Mouse (Mus musculus) forebrain, embryonic 16.5 days (tissue): ENCODE measurements around the gene 6030408B16Rik. TPM values are rescaled to one million over a fixed set of nuclear protein-coding genes. Genes with fewer than 3 reads are reported as not detected.
A peak's percentile ranks its signal among the peaks of the same experiment; 100 is the strongest.

Source experiments
- ATAC-seq: fragments of 200-750 bp; cut with Nextera tagmentation; 2 replicates; pipeline ENCODE4 v1.8.0; 2017; ENCODE audit warnings: mild to moderate bottlenecking, moderate library complexity
- H3K27ac ChIP-seq: fragments of 300-500 bp; sonication (generic); 2 replicates; pipeline ENCODE4 v1.5.1; 2014; ENCODE audit warnings: low read length, control low read depth
- H3K27me3 ChIP-seq: fragments of 300-500 bp; sonication (generic); replicated peaks from 2 replicates; pipeline ENCODE4 v1.6.1; 2014; ENCODE audit warnings: low read length; ENCODE audit not compliant: control insufficient read depth, insufficient read depth
- H3K36me3 ChIP-seq: fragments of 300-500 bp; sonication (generic); 2 replicates; pipeline ENCODE4 v1.6.1; 2014; ENCODE audit not compliant: control insufficient read depth, insufficient read depth
- H3K4me1 ChIP-seq: fragments of 300-500 bp; sonication (generic); replicated peaks from 2 replicates; pipeline ENCODE4 v1.6.1; 2014; ENCODE audit warnings: low read length; ENCODE audit not compliant: control insufficient read depth, insufficient read depth
- H3K4me2 ChIP-seq: fragments of 300-500 bp; sonication (generic); 2 replicates; pipeline ENCODE4 v1.6.1; 2014; ENCODE audit warnings: mild to moderate bottlenecking, low read length, control low read depth
- H3K4me3 ChIP-seq: fragments of 300-500 bp; sonication (generic); replicated peaks from 2 replicates; pipeline ENCODE4 v1.5.1; 2014; ENCODE audit warnings: mild to moderate bottlenecking, low read length, control low read depth
- H3K9ac ChIP-seq: fragments of 300-500 bp; sonication (generic); replicated peaks from 2 replicates; pipeline ENCODE4 v1.6.1; 2014; ENCODE audit warnings: low read depth, low read length, control low read depth
- H3K9me3 ChIP-seq: fragments of 300-500 bp; sonication (generic); 2 replicates; pipeline ENCODE4 v1.6.1; 2016; ENCODE audit warnings: low read length; ENCODE audit not compliant: control insufficient read depth
- WGBS: fragments of 180-500 bp; shearing (Covaris S2); extraction: QIAGEN DNeasy Blood & Tissue Kit; methylation state at CpG from one replicate; pipeline ENCODE4 v1.1.7; 2014; 5-methylcytosine and 5-hydroxymethylcytosine counted together
- polyA plus RNA-seq: library from polyadenylated mRNA; unstranded; fragments of >200 nt; fragmentation: Nextera tagmentation; extraction: Ambion mirVana; gene quantifications from 2 replicates; pipeline ENCODE4 v1.2.1, GENCODE M21; 2015

6030408B16Rik gene
- polyA plus RNA-seq, 1 experiment from 2014 or later, result 0.30 TPM

GRCm38 (mm10) chr15:101303830-101304229 is 10.8 kb downstream of the 6030408B16Rik start:
- H3K4me2 ChIP-seq, result no peak overlapping the region
- no peaks in the 10 kb centered on the region for H3K9me3 ChIP-seq
- no peaks in the 10 kb centered on the region for H3K36me3 ChIP-seq
- H3K27me3 ChIP-seq, result no peaks in the 10 kb centered on the region
- 87% methylated on average over 4 of the region's 4 CpGs for WGBS
- no peaks in the 10 kb centered on the region for H3K4me1 ChIP-seq
- no peak overlapping the region for H3K27ac ChIP-seq
- H3K9ac ChIP-seq, result no peak overlapping the region
- no peak for ATAC-seq
- no peak overlapping the region for H3K4me3 ChIP-seq

- Histone ChIP-seq H3K4me2 (no peak overlapping the region), H3K4me1 (no peaks in the 10 kb centered on the region), H3K9me3 (no peaks in the 10 kb centered on the region), H3K9ac (no peak overlapping the region), H3K27me3 (no peaks in the 10 kb centered on the region), H3K4me3 (no peak overlapping the region), H3K36me3 (no peaks in the 10 kb centered on the region), H3K27ac (no peak overlapping the region)
- no peak for ATAC-seq
- WGBS, result 93% methylated on average over 4 of the region's 4 CpGs
Observed at GRCm38 (mm10) chr15:101306459-101306858, 13.4 kb downstream of the 6030408B16Rik start.

GRCm38 (mm10) chr15:101308440-101309348 is 15.7 kb downstream of the 6030408B16Rik start:
- Histone ChIP-seq H3K9ac (no peak overlapping the region), H3K9me3 (no peaks in the 10 kb centered on the region), H3K4me2 (no peak overlapping the region), H3K4me3 (no peak overlapping the region), H3K27me3 (no peaks in the 10 kb centered on the region), H3K36me3 (no peaks in the 10 kb centered on the region), H3K27ac (no peak overlapping the region), H3K4me1 (0 out of 2 replicates have a peak, but pooled peaks cover 3% of the 10 kb centered on the region)
- no peak for ATAC-seq
- WGBS, result 62% methylated on average over 13 of the region's 13 CpGs

- Histone ChIP-seq H3K36me3 (no peaks in the 10 kb centered on the region), H3K27me3 (no peaks in the 10 kb centered on the region), H3K4me3 (no peak overlapping the region), H3K9ac (no peak overlapping the region), H3K4me2 (no peak overlapping the region), H3K4me1 (0 out of 2 replicates have a peak, but pooled peaks cover 3% of the 10 kb centered on the region), H3K9me3 (no peaks in the 10 kb centered on the region), H3K27ac (no peak overlapping the region)
- WGBS, result 43% methylated on average over 5 of the region's 5 CpGs
- no peak; the same call in 1 of the 2 replicates for ATAC-seq
Observed at GRCm38 (mm10) chr15:101309493-101309892, 16.5 kb downstream of the 6030408B16Rik start.

GRCm38 (mm10) chr15:101311087-101311770 is 18.2 kb downstream of the 6030408B16Rik start:
- ATAC-seq, result no peak
- Histone ChIP-seq H3K27me3 (no peaks in the 10 kb centered on the region), H3K4me2 (no peak overlapping the region), H3K27ac (no peak overlapping the region; the same call in 1 of the 2 replicates), H3K36me3 (no peaks in the 10 kb centered on the region), H3K4me1 (0 out of 2 replicates have a peak, but pooled peaks cover 6% of the 10 kb centered on the region), H3K4me3 (no peak overlapping the region), H3K9ac (no peak overlapping the region), H3K9me3 (no peaks in the 10 kb centered on the region)
- 48% methylated on average over 14 of the region's 15 CpGs for WGBS

- Histone ChIP-seq H3K4me1 (0 out of 2 replicates have a peak, but pooled peaks cover 6% of the 10 kb centered on the region), H3K36me3 (no peaks in the 10 kb centered on the region), H3K4me2 (no peak overlapping the region), H3K27me3 (no peaks in the 10 kb centered on the region), H3K9me3 (no peaks in the 10 kb centered on the region), H3K27ac (no peak overlapping the region), H3K9ac (no peak overlapping the region), H3K4me3 (no peak overlapping the region)
- 86% methylated on average over 6 of the region's 6 CpGs for WGBS
- ATAC-seq, result no peak
Observed at GRCm38 (mm10) chr15:101312006-101312405, 19.0 kb downstream of the 6030408B16Rik start.

- H3K4me3 ChIP-seq, result no peak overlapping the region
- no peak overlapping the region for H3K27ac ChIP-seq
- H3K4me2 ChIP-seq, result no peak overlapping the region; the same call in 1 of the 2 replicates
- no peaks in the 10 kb centered on the region for H3K27me3 ChIP-seq
- 0 out of 2 replicates have a peak, but pooled peaks cover 6% of the 10 kb centered on the region for H3K4me1 ChIP-seq
- peak; percentile 9; the same call in 1 of the 2 replicates for ATAC-seq
- no peak overlapping the region for H3K9ac ChIP-seq
- 77% methylated on average over 4 of the region's 4 CpGs for WGBS
- no peaks in the 10 kb centered on the region for H3K36me3 ChIP-seq
- H3K9me3 ChIP-seq, result no peaks in the 10 kb centered on the region
Observed at GRCm38 (mm10) chr15:101315378-101315777, 22.4 kb downstream of the 6030408B16Rik start.

GRCm38 (mm10) chr15:101315832-101316231 is 22.8 kb downstream of the 6030408B16Rik start:
- WGBS, result 0% methylated on average over 11 of the region's 11 CpGs
- ATAC-seq, result peak; percentile 90

More at GRCm38 (mm10) chr15:101315832-101316231, 22.8 kb downstream of the 6030408B16Rik start:
- Histone ChIP-seq H3K36me3 (no peaks in the 10 kb centered on the region), H3K9ac (no peak overlapping the region), H3K27me3 (no peaks in the 10 kb centered on the region), H3K9me3 (no peaks in the 10 kb centered on the region), H3K27ac (no peak overlapping the region), H3K4me3 (peak overlapping the region; percentile 18), H3K4me2 (peak overlapping the region; percentile 27), H3K4me1 (0 out of 2 replicates have a peak, but pooled peaks cover 6% of the 10 kb centered on the region)
